Mouse (Mus musculus) limb, embryonic 11.5 days (tissue): Measurements from ENCODE around the gene Lrrc28. TPM values are rescaled to one million over a fixed set of nuclear protein-coding genes. Genes with fewer than 3 reads are reported as not detected.

Experiments
- ATAC-seq: fragments of 200-750 bp; cut with Nextera tagmentation; 2 replicates; pipeline ENCODE4 v1.8.0; 2017; ENCODE audit warnings: low read depth; ENCODE audit not compliant: insufficient number of reproducible peaks, low FRiP score, low TSS enrichment
- DNase-seq: peaks from one replicate; pipeline ENCODE4 v3.0.0-alpha.2; 2015; ENCODE audit warnings: low spot score
- H3K27ac ChIP-seq: fragments of 300-500 bp; sonication (generic); replicated peaks from 2 replicates; pipeline ENCODE4 v1.5.1; 2014; ENCODE audit warnings: low read depth, mild to moderate bottlenecking, low read length
- H3K27me3 ChIP-seq: fragments of 300-500 bp; sonication (generic); 2 replicates; pipeline ENCODE4 v1.6.1; 2014; ENCODE audit warnings: mild to moderate bottlenecking, low read length, mixed read lengths; ENCODE audit not compliant: control insufficient read depth, insufficient read depth
- H3K36me3 ChIP-seq: fragments of 300-500 bp; sonication (generic); 2 replicates; pipeline ENCODE4 v1.6.1; 2014; ENCODE audit warnings: mild to moderate bottlenecking, low read length, moderate library complexity, mixed read lengths; ENCODE audit not compliant: control insufficient read depth, insufficient read depth
- H3K4me1 ChIP-seq: fragments of 300-500 bp; sonication (generic); 2 replicates; pipeline ENCODE4 v1.6.1; 2014; ENCODE audit warnings: low read length, mixed read lengths; ENCODE audit not compliant: control insufficient read depth, insufficient read depth
- H3K4me2 ChIP-seq: fragments of 300-500 bp; sonication (generic); 2 replicates; pipeline ENCODE4 v1.6.1; 2014; ENCODE audit warnings: low read depth, mild to moderate bottlenecking, moderate library complexity; ENCODE audit not compliant: severe bottlenecking
- H3K4me3 ChIP-seq: fragments of 300-500 bp; sonication (generic); 2 replicates; pipeline ENCODE4 v1.5.1; 2014; ENCODE audit warnings: low read depth, low read length
- H3K9ac ChIP-seq: fragments of 300-500 bp; sonication (generic); 2 replicates; pipeline ENCODE4 v1.6.1; 2014; ENCODE audit warnings: mild to moderate bottlenecking, low read length
- H3K9me3 ChIP-seq: fragments of 300-500 bp; sonication (generic); 2 replicates; pipeline ENCODE4 v1.6.1; 2016; ENCODE audit warnings: low read length; ENCODE audit not compliant: control insufficient read depth
- WGBS: fragments of 180-500 bp; shearing (Covaris S2); extraction: QIAGEN DNeasy Blood & Tissue Kit; methylation state at CpG from one replicate; pipeline ENCODE4 v1.1.7; 2014; 5-methylcytosine and 5-hydroxymethylcytosine counted together
- polyA plus RNA-seq: library from polyadenylated mRNA; unstranded; fragments of >200 nt; fragmentation: Nextera tagmentation; extraction: Ambion mirVana; gene quantifications from 2 replicates; pipeline ENCODE4 v1.2.1, GENCODE M21; 2014

Lrrc28 gene
- polyA plus RNA-seq, result 20.9 and 26.2 TPM in 2 replicates

GRCm38 (mm10) chr7:67644833-67645680, at the start of gene Lrrc28:
Gene Lrrc28, minus strand, starts transcription at chr7:67645268.
- Histone ChIP-seq H3K27me3 (no peaks in the 10 kb centered on the region), H3K9me3 (no peaks in the 10 kb centered on the region), H3K9ac (peak within 1 kb of the TSS; percentile 82), H3K4me1 (peaks cover 11% of the 10 kb centered on the region; the same call in 1 of the 2 replicates), H3K27ac (peak within 1 kb of the TSS; percentile 76), H3K4me3 (peak within 1 kb of the TSS; percentile 82), H3K4me2 (peak within 1 kb of the TSS; percentile 78), H3K36me3 (no peaks in the 10 kb centered on the region)
- under 1% methylated on average over 55 of the region's 55 CpGs for WGBS
- DNase-seq (peak; percentile 99), ATAC-seq (peak; percentile 97)

DNA sequence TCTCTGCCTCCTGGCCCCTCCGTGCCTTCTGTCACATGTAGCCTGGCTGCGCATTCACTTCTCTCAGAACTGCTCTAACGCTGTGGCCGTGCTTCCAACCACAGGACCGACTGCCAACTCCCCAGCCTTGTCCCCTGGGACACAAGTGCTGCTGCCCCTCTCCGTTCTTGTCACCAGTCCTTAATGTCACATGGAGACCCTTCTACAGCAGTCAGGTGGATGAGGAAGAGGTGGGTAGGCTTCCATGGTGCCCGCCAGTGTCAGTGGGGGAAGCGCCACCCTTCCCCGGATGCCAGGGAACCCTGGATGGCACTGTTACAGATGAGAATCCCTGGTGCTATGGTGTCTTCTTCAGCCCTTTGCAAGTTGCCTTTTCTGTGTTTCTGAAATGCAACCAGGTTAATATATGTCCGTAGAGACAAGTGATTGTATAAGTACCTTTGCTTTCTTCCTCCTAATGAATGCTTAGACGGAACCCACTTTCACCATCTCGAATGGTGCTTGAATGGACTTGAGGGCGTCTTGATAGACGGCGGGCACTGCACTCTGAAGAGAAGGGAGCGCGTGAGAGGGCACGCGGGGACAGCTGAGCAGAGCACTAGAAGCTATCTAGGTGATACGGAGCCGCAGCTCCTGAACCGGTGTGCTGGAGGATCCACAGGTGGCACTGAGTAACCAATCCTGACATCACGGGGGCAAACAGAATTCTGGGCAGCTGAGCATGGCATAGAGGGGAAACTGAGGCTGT, 47.9 kb upstream of the Lrrc28 start:
- WGBS, result 93% methylated on average over 23 of the region's 23 CpGs
- Histone ChIP-seq H3K27ac (no peak overlapping the region), H3K36me3 (0 out of 2 replicates have a peak, but pooled peaks cover 2% of the 10 kb centered on the region)

GRCm38 (mm10) chr7:67692141-67692540, 47.1 kb upstream of the Lrrc28 start:
- no peaks in the 10 kb centered on the region for H3K9me3 ChIP-seq
- ATAC-seq, result no peak
- no peak overlapping the region for H3K9ac ChIP-seq
- 0 out of 2 replicates have a peak, but pooled peaks cover 2% of the 10 kb centered on the region for H3K36me3 ChIP-seq
- WGBS, result 84% methylated on average over 3 of the region's 3 CpGs
- H3K27ac ChIP-seq, result no peak overlapping the region
- H3K4me3 ChIP-seq, result no peak overlapping the region
- H3K4me2 ChIP-seq, result no peak overlapping the region
- no peak for DNase-seq
- H3K4me1 ChIP-seq, result no peaks in the 10 kb centered on the region
- no peaks in the 10 kb centered on the region for H3K27me3 ChIP-seq

More for the DNA sequence above, 47.9 kb upstream of the Lrrc28 start:
- H3K4me3 ChIP-seq, result no peak overlapping the region
- no peak for ATAC-seq
- no peaks in the 10 kb centered on the region for H3K9me3 ChIP-seq
- no peaks in the 10 kb centered on the region for H3K4me1 ChIP-seq
- no peaks in the 10 kb centered on the region for H3K27me3 ChIP-seq
- H3K9ac ChIP-seq, result no peak overlapping the region
- H3K4me2 ChIP-seq, result no peak overlapping the region
- DNase-seq, result no peak

DNA sequence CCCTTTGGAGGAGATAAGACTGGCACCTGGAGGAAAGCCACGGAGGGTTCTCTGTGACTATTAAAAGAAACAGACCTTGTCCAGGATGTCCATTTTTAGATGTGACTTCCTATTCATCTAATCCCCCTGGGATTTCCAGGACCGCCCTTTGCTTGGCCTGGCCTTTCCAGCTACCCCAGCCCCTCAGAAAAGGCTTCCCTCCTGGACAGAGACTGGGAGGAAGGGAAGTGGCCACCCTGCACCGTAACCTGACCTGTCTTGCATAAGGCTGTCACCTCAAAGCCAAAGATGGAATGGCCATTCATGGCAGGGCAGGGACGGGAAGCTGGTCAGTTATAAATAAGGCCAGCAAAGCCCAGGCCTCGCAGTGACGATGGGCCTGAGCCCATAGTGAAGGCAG, 46.0 kb upstream of the Lrrc28 start:
- DNase-seq, result no peak
- Histone ChIP-seq H3K4me1 (no peaks in the 10 kb centered on the region), H3K27me3 (no peaks in the 10 kb centered on the region), H3K27ac (no peak overlapping the region), H3K9me3 (no peaks in the 10 kb centered on the region), H3K36me3 (0 out of 2 replicates have a peak, but pooled peaks cover 2% of the 10 kb centered on the region), H3K4me3 (no peak overlapping the region), H3K9ac (no peak overlapping the region), H3K4me2 (no peak overlapping the region)
- 67% methylated on average over 6 of the region's 6 CpGs for WGBS
- ATAC-seq, result no peak

DNA sequence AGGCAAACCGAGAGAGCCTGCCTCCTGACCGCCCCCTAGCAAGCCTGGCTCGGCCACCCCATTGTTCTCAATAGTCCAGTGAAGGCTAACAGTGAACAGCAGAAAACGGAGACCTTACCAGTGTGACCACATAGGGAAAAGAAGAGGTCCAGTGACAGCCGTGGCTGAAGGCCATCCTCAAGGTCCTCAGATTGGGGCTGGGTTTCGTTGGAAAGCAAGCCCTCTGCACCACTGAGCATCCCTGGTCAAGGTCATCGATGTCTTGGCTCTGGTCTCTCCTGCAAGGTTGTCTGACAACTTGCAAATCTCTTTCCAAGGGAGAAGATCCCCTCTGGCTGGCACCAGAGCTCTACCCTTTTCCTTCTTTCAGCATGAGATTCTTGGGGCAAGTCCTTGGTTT, 44.7 kb upstream of the Lrrc28 start:
- H3K4me1 ChIP-seq, result no peaks in the 10 kb centered on the region
- ATAC-seq, result no peak
- H3K9ac ChIP-seq, result no peak overlapping the region
- WGBS, result 89% methylated on average over 7 of the region's 7 CpGs
- H3K27me3 ChIP-seq, result no peaks in the 10 kb centered on the region
- no peak overlapping the region for H3K4me3 ChIP-seq
- no peak for DNase-seq
- no peak overlapping the region for H3K4me2 ChIP-seq
- peaks cover 5% of the 10 kb centered on the region; the same call in 1 of the 2 replicates for H3K36me3 ChIP-seq
- H3K9me3 ChIP-seq, result no peaks in the 10 kb centered on the region
- no peak overlapping the region for H3K27ac ChIP-seq

GRCm38 (mm10) chr7:67688281-67688680, 43.2 kb upstream of the Lrrc28 start:
- no peak for DNase-seq
- no peak overlapping the region for H3K9ac ChIP-seq
- H3K4me1 ChIP-seq, result no peaks in the 10 kb centered on the region
- no peak overlapping the region for H3K27ac ChIP-seq
- H3K27me3 ChIP-seq, result no peaks in the 10 kb centered on the region
- ATAC-seq, result no peak
- H3K36me3 ChIP-seq, result peaks cover 5% of the 10 kb centered on the region; the same call in 1 of the 2 replicates
- H3K4me2 ChIP-seq, result no peak overlapping the region
- H3K4me3 ChIP-seq, result no peak overlapping the region
- H3K9me3 ChIP-seq, result no peaks in the 10 kb centered on the region
- WGBS, result 61% methylated on average over 3 of the region's 3 CpGs

DNA sequence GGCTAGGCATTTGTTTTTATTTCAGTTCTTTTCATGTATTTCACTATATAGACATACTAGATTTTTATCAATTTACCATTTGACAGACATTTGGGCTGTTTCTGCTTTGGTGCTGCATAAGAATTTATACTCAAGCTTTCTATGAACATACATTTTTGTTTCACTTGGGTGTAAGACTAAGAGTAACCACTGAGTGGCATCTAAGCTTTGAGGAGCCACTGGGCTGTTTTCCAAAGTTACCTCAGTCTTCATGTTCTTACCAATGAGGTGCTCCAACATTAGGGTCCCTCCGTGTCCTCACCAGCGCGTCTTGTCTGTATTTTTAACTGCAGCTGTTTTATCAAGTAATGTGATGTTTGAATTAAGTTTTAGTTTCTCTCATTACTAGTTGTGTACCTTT, 41.5 kb upstream of the Lrrc28 start:
- Histone ChIP-seq H3K4me1 (no peaks in the 10 kb centered on the region), H3K4me2 (no peak overlapping the region), H3K9me3 (no peaks in the 10 kb centered on the region), H3K9ac (no peak overlapping the region), H3K27me3 (no peaks in the 10 kb centered on the region), H3K36me3 (peaks cover 5% of the 10 kb centered on the region; the same call in 1 of the 2 replicates), H3K4me3 (no peak overlapping the region), H3K27ac (no peak overlapping the region)
- ATAC-seq (no peak), DNase-seq (no peak)
- WGBS, result 96% methylated on average over 3 of the region's 3 CpGs

- no peaks in the 10 kb centered on the region for H3K4me1 ChIP-seq
Measured at GRCm38 (mm10) chr7:67683006-67683405, 37.9 kb upstream of the Lrrc28 start.

More at GRCm38 (mm10) chr7:67683006-67683405, 37.9 kb upstream of the Lrrc28 start:
- no peak overlapping the region for H3K4me2 ChIP-seq
- 90% methylated on average over 16 of the region's 16 CpGs for WGBS
- peaks cover 3% of the 10 kb centered on the region; the same call in 1 of the 2 replicates for H3K36me3 ChIP-seq
- ATAC-seq (no peak), DNase-seq (no peak)
- H3K27me3 ChIP-seq, result no peaks in the 10 kb centered on the region
- H3K9ac ChIP-seq, result no peak overlapping the region
- H3K4me3 ChIP-seq, result no peak overlapping the region
- H3K27ac ChIP-seq, result no peak overlapping the region
- no peaks in the 10 kb centered on the region for H3K9me3 ChIP-seq
